Mouse (Mus musculus) MEL (cell line): ENCODE results near the gene Psg27.

Experiments
- CTCF ChIP-seq, 3 experiments: IDR thresholded peaks in 2 of 3; conservative IDR thresholded peaks in 1 of 3; 2 replicates each; pipeline ENCODE4 v1.5.1; 2011 to 2012; ENCODE audit warnings: low read length in 3 of 3, low read depth in 2 of 3, mild to moderate bottlenecking in 2 of 3, improper control_type of control experiment in 1 of 3, inconsistent platforms in 1 of 3, mixed read lengths in 1 of 3, moderate library complexity in 1 of 3; ENCODE audit not compliant: control insufficient read depth in 1 of 3, insufficient read depth in 1 of 3, poor library complexity in 1 of 3, severe bottlenecking in 1 of 3
- E2F4 ChIP-seq: IDR thresholded peaks from 2 replicates; pipeline ENCODE4 v1.6.1; 2011; ENCODE audit warnings: low read depth, low read length, improper control_type of control experiment, borderline replicate concordance
- ETS1 ChIP-seq: IDR thresholded peaks from 2 replicates; pipeline ENCODE4 v1.6.1; 2012; ENCODE audit warnings: low read depth, mild to moderate bottlenecking, inconsistent platforms, low read length, improper control_type of control experiment, moderate library complexity
- MEF2A ChIP-seq: IDR thresholded peaks from 2 replicates; pipeline ENCODE4 v1.6.1; 2014; ENCODE audit warnings: low read depth, mild to moderate bottlenecking, inconsistent platforms, low read length, improper control_type of control experiment; ENCODE audit not compliant: poor library complexity, insufficient replicate concordance, severe bottlenecking; ENCODE audit errors: extremely low read depth
- MYC ChIP-seq: IDR thresholded peaks from 2 replicates; pipeline ENCODE4 v1.6.1; 2011; ENCODE audit warnings: low read depth, mild to moderate bottlenecking, low read length, improper control_type of control experiment, moderate library complexity
- NELFE ChIP-seq: IDR thresholded peaks from 2 replicates; pipeline ENCODE4 v1.6.1; 2011; ENCODE audit warnings: low read depth, low read length, improper control_type of control experiment
- POLR2A ChIP-seq, 2 experiments: IDR thresholded peaks; 2 replicates each; pipeline ENCODE4 v1.6.1; 2011 to 2012; ENCODE audit warnings: low read length in 2 of 2, mild to moderate bottlenecking in 2 of 2, control low read depth in 1 of 2, improper control_type of control experiment in 1 of 2, low read depth in 1 of 2, moderate library complexity in 1 of 2; ENCODE audit not compliant: control insufficient read depth in 1 of 2, insufficient read depth in 1 of 2, poor library complexity in 1 of 2
- ZKSCAN1 ChIP-seq: IDR thresholded peaks from 2 replicates; pipeline ENCODE4 v1.6.1; 2012; ENCODE audit warnings: low read depth, mild to moderate bottlenecking, inconsistent platforms, low read length, improper control_type of control experiment, moderate library complexity

DNA sequence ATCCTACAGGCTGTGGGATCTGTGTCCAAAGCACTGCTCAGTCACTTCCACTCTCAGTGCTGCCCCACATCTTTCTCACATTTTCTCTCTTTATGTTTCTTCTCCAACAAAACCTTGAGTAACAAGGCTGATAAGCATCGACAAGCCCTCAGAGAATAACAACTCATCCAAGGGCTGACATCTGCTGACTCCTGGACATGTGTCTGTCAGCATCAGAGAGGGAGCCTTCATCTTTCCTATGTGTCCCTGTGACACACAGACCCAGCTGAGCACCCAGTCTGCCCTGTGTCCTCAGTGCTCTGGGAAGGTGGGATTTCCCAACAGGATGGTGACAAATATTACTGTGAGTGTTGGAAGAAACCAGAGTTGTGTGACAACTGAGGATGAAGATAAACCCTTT lies 34.9 kb downstream of the Psg27 start, which contains the start of gene Psg25:
- TF ChIP-seq ZKSCAN1 (no peak), MYC (no peak), E2F4 (no peak), CTCF (IDR thresholded peaks at IDR 0.05 in 2 of 3, conservative IDR thresholded peaks at IDR 0.05 in 1 of 3; ENCODE audit: control insufficient read depth in 1 of 3, insufficient read depth in 1 of 3, low read depth in 2 of 3, low read length in 3 of 3, poor library complexity in 1 of 3, severe bottlenecking in 1 of 3) (no peak), POLR2A (IDR thresholded peaks at IDR 0.05; ENCODE audit: control insufficient read depth in 1 of 2, insufficient read depth in 1 of 2, low read depth in 1 of 2, low read length in 2 of 2, poor library complexity in 1 of 2) (no peak), MEF2A (no peak), NELFE (no peak), ETS1 (no peak)
